Mouse (Mus musculus) heart, adult 2 months (tissue): Measurements from ENCODE around the gene Sinhcaf.

Experiments used
- CTCF ChIP-seq: fragments of 200-600 bp; IDR thresholded peaks from 2 replicates; pipeline ENCODE4 v1.8.1; 2022; ENCODE audit warnings: antibody characterized with exemption, mild to moderate bottlenecking, moderate library complexity
- EP300 ChIP-seq: fragments of 200-500 bp; IDR thresholded peaks from 2 replicates; pipeline ENCODE4 v1.6.1; 2011; ENCODE audit warnings: low read depth, low read length, control low read depth; ENCODE audit not compliant: insufficient read depth
- POLR2A ChIP-seq: fragments of 200-500 bp; IDR thresholded peaks from 2 replicates; pipeline ENCODE4 v1.6.1; 2011; ENCODE audit warnings: mild to moderate bottlenecking, low read depth, low read length, control low read depth; ENCODE audit not compliant: insufficient read depth

- TF ChIP-seq CTCF (no peak), POLR2A (peak; percentile 50; the same call in 1 of the 2 replicates), EP300 (no peak)
Measured at GRCm38 (mm10) chr6:148945509-148946408, 508 bp downstream of the Sinhcaf start.
